Mouse (Mus musculus): ENCODE results near the gene Ttc12.
A peak's percentile ranks its signal among the peaks of the same experiment; 100 is the strongest.

Gene Ttc12

DNA sequence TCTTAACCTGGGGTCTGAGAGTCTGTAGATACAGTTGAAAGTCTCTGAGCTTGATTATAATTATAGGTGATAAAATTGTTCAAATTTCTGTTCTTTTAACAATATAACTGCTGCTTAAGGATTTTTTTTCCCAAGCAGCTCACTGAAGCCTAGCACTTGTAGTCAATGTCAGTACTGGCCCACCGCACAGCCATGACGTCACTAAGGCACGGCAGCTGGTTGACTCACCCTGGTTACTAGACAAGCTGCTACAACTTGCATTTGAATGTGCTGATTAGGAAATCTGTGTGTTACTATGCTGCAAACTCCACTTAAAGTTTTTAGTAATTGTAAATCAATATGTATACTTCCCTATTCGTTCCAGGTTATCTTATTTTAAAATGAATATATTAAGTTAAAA, 4.6 kb upstream of the Ttc12 start:
- no peak for DNase-seq (ENCODE audit: extremely low read depth, insufficient read length, low spot score)

DNA sequence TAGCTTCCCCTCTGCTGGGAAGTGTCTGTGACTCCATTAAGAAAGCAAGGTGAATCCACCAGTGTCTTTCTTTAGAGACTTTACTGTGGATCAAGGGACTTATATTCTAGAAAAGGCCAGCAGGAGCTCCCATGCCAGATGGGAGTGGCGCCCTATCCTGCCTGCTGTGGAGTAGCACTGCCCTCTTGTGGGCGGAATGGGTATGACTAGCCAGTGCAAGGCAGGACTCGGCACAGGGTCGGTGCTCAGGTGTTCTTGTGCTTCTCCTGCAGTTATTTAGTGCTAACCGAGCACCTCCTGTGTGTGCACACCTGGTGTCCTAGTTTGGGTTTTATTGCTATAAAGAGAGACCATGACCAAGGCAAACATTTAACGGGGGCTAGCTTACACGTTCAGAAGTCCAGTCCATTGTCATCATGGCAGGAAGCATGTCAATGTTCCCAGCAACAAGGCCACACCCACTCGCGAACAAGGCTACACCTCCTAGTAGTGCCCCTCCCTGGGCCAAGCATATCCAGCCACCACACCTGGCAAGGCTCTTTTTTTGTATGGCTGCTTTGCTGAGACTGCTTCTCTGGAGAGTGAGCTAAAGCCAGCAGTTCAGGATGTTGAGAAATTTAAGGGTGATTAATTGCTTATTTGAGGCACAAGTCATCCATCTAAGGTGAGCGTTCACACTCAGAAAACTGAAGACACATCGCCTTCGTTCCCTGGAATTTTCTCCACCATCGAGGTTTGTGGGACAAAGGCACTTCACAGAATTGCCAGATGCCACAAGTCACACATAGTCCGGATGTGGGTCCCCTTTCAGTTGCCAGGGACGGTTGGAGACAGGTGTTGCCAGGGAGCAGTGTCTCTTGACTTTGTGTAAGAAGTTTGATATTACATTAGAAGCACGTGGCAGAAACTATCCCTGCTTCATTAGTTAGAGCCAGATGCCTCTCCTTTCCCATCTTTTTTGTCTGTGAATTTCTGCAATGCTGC, 3.2 kb upstream of the Ttc12 start:
- peak; percentile 30 for DNase-seq (ENCODE audit: extremely low read depth, insufficient read length, low spot score)

DNA sequence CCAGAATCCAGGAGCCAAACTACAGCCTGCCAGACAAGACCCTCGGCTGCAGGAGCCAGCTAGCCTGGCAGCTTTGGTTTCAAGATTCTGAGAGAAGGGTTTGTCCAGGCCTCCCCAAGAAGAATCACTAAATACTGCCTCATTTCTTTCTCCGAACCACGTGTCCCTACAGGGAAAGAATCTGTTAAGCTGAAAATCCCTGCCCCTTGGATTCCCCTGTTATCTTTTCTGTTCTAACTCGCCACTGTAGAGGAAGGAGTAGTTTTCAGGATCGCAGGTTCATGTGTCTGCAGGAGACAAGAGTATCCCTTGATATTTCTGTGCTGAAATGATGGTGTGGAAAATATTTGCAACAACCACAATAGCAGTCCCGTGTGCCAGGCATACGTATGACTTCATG, 2.2 kb upstream of the Ttc12 start:
- no peak for DNase-seq (ENCODE audit: extremely low read depth, insufficient read length, low spot score)

DNA sequence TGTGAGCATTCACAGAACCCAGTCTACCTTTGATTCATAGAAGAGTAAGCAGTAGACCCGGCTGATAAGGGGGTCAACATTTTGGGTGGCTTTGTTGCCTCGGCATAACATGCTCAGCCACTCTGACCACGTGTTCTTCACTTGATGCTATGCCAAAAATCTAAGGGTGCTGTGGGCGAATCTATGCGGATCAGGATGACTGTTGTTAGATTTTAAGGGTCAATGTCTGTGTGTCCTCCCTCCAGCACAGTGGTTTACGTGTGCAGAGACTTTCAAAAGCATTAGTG, 1.6 kb upstream of the Ttc12 start:
- no peak for DNase-seq (ENCODE audit: extremely low read depth, insufficient read length, low spot score)

DNA sequence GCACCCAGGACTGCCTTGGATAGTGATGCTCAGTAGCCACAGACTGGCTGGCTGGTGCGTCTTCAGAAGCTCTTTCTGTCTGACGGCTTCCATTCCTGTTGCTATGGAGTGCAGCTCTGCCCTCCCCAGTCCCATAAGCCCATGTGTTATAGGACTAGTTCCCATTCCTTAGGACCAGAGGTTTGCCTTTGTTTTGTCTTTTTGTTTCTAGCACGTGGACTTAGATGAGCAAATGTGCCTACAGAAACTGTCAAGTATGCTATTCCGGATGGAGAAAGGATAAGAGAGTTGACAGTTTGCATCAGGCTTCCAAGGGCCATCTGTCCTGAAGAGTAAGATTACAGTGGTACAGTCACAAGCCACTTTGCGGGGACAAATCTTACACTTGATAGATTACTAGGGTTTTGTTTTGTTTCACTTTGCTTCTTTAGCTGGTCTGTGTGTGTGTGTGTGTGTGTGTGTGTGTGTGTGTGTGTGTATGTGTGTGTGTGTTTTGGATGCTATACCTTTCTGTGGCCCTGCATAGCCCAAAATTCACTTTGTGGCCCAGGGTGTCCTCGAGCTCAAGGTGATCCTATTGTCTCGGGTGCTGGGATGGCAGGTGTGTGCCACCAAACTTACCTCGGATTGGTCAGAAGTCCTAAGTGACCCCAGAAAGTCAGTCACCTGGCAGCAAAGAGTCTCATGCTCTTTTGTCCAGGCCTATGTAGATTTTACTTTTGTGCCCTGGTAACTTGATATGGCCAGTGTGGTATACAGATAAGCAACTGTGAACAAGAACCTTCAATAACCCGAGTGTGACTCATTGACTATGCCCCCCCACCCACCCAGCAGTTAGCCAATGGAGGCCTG, 1.0 kb upstream of the Ttc12 start:
- DNase-seq (ENCODE audit: extremely low read depth, insufficient read length, low spot score), result no peak

DNA sequence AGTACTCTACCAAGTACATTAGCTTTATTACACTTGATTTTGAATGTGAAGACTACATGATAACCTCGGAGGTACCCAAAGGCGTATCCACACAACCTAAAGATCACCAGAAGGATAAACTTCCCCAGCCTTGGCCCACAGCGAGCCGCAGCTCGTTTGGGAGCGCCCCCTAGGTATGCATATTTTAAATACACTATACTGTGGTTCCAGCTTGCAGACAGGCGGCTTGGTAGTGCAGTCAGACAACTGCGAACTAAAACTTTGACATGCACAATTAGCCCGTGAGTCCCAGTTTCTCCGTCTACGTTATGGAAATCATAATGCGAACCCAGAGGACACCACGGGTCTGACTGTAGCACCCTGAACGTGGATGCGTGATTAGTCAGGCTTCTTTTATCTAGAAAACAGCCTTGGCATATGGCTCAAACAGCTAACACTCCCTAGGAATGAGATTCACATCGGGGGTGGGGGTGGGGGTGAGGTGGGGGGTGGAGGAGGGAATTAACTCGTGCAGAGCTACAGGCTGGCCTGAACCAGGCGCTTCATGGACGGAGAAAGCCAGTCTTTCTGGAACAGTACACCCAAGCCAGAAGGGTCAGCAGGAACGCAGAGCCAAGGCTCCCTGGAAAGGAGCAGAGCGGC, 654 bp downstream of the Ttc12 start:
- DNase-seq (ENCODE audit: extremely low read depth, insufficient read length, low spot score), result no peak

DNA sequence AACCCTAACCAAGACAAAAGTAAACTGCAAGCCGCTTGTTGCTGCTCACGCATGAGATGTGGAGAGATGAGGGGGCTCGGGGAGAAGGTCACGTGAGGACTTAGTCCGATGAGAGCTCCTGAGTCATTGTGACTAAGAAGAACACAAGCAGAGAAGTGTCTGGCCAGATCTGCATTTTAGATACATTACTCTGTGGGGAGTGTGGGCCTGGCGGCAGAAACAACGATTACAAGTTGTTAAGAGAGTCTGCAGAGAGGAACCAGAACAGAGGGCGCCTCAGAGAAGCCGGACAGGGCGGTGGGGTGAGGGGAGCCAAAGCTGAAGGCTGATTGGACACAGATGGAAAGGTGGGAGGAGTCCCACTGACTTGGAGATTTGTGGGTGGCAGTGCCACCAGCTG, 2.7 kb downstream of the Ttc12 start:
- no peak for DNase-seq (ENCODE audit: extremely low read depth, insufficient read length, low spot score)

DNA sequence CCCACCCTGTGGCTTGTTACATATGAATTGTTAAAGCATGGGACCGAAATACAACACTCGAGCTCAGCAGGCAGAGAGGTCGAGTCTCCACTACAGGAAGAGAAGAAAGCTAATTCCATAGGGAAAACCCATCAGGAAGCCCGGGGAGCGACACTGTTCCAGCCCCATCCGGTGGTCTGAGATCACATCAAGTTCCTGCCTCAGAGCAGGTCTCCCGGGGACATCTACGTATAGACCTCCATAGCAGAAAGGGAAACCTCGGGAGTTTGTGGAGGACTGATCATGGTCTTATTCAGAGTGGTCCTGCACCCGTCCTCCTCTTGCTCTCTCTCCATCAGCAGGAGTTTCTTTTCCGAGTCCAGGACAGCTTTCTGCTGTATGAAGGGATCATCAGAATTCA, 13.9 kb downstream of the Ttc12 start:
- DNase-seq (ENCODE audit: extremely low read depth, insufficient read length, low spot score), result no peak

DNA sequence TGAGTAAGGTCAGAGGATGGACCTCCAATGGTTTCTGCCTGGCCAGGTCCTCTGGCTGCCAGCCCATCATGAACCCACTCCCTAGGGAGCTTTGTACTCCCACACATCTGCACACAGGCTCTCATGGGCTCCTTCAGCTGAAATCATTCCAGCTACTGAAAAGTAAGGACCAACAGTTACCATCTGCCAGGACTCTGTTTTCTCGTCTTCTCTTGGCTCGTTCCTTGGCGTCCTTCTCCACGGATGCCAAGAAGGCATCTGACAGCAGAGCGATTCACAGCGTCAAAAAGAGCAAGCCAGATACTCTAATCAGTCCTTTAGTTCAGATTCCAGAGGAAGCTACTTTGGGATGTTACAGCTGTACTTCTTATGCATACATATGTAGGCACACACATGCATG, 15.1 kb downstream of the Ttc12 start:
- DNase-seq (ENCODE audit: extremely low read depth, insufficient read length, low spot score), result no peak

DNA sequence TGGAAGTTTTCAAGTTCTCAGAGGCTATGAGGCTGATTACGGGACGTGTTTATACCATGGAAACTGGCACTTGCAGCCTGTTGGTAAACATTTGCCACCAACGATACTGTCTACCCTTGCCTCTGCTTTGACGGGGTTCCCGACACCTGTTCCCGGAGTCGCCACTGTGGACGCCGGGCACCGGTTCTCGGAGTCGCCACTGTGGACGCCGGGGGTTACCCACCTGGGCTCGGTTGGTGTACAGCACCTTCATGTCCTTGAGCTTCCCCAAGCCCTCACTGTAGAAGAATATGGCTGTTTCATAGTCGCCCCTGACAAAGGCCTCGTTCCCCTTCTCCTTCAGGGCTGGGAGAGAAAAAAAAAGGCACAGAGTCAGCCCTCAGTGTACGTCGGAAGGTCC, 16.0 kb downstream of the Ttc12 start:
- no peak for DNase-seq (ENCODE audit: extremely low read depth, insufficient read length, low spot score)

DNA sequence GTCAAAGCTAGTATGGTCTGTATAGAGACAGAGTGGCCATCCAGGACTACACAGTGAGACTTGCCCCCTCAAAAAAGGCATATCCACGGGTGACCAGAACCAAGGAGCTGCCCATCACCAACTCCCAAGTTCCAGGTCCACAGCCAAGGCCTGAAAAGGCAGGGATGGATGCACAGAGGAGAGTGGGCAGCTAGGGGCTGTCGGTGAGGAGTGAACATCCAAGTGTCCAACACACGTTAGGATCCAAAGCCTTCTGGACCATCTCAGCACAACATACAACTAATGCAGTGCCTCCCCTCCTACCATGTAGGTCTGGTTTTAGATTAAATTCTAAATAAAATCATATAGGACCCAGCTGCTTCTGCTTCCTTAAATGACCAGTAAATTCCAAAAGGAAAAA, 29.9 kb downstream of the Ttc12 start:
- no peak for DNase-seq (ENCODE audit: extremely low read depth, insufficient read length, low spot score)

DNA sequence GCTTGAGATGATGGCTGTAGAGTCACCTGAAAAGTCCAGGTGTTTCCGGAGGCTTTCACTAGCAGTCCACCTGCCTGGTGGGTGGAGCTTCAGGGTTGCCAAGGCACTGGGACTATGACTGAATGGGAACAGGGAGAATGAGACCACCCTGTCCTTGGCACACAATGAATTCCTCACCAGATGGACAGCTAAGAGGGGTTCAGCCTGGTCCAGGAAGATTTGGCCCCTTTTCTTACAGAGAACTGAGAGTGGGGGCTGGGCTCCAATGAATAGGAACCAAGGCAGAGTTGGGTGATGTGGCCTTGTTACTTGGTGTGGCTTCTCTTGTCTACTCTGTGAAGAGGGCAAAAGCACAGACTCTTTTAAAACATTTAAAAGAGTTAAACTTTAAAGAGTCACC, 33.6 kb downstream of the Ttc12 start:
- DNase-seq (ENCODE audit: extremely low read depth, insufficient read length, low spot score), result no peak

DNA sequence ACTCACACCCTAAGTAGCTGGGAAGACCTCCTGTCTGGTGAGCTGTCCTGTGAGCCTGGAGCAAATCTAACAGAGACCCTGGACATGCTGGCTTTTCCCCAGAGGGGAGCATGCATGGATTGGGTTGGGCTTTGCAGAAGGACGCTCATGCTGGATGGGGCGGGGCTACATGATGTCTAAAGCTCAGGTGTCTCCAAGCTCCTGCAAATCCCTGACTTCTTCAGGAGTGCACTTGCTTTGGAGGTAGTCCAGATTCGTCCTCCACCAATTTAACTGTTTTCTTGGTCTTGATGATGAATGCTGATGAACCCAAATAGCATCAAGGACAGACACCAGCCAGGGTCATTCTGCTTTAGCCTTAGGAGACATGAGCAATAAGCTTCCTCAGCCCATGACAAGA, 35.5 kb downstream of the Ttc12 start:
- DNase-seq (ENCODE audit: extremely low read depth, insufficient read length, low spot score), result no peak

DNA sequence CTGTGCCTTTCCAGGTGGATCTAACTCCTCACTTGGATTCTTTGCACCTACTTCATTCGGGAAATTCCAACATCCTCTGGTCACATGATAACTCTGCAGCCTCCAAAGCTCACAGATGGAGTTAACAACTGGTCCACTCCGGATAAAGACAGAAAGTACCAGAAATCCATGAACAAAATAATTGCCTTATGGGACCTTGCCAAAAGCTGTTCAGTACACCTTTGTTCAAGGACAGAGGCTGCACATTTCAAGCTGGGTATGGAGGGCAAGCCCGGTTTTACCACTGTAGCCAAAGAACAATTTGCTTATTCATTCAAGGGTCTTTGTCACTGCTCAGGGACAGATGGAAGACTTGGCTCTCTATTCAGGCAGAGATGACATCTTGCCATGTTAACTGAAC, 43.4 kb downstream of the Ttc12 start:
- DNase-seq (ENCODE audit: extremely low read depth, insufficient read length, low spot score), result no peak

DNA sequence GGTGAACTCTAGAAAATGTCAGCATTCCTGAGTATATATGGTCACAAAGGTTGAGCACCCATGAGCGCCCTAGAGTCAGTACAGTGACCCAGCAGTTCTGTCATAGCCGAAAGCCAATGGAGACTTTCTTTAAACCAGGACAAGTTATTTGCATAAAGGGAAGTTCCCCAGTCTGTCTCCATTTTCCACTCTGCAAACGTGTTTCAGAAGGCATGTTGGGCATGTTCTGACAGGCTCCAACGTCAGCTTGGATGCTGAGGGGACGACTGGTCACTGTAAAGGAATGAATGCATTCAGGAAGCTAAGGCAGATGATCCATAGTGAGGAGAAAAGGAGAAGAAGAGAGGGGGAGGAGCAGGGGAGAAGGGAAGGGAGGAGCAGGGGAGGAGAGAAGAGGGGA, 58.5 kb downstream of the Ttc12 start:
- DNase-seq (ENCODE audit: extremely low read depth, insufficient read length, low spot score), result no peak

DNA sequence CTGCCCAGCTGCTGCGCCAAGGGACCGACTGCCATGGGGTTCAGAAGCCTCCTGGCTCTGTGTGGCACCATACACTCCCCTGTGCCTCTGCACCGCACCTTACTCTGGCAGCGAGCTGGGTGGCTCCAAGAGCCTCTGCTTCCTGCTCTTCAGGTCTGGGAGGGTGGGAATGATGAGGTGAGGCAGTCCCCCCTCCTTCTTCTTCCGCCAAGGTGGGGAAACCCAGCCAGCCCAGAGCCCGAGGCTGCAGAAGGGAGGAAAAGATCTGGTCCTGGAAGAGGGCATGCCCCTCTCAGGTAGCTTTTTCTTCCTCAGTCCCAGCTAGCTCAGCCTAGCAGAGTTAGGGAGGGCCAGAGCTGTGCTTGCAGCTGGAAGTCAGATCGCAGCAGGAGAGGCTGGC, 59.1 kb downstream of the Ttc12 start, which contains the start of gene Ankk1:
Gene Ankk1, minus strand, starts transcription at position 101 of the 400 bp plus-strand sequence.
- no peak for DNase-seq (ENCODE audit: extremely low read depth, insufficient read length, low spot score)

DNA sequence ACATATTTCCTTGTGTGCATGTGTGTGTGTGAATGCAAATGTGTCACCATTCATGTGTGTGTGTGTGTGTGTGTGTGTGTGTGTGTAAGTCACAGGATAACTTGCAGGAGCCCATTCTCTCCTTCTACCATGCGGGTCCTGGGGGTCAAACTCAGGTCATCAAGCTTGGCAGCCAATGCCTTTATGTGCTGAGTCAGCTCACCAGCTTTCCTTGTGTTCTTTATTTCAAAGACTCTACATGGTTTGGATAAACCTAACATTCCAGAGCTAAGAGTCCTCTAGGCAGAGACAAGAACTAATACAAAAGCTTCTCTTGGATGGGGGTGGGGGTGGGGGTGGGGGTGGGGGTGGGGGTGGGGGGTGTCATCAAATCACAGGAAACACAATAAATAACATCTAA, 60.4 kb downstream of the Ttc12 start:
- no peak for DNase-seq (ENCODE audit: extremely low read depth, insufficient read length, low spot score)

DNA sequence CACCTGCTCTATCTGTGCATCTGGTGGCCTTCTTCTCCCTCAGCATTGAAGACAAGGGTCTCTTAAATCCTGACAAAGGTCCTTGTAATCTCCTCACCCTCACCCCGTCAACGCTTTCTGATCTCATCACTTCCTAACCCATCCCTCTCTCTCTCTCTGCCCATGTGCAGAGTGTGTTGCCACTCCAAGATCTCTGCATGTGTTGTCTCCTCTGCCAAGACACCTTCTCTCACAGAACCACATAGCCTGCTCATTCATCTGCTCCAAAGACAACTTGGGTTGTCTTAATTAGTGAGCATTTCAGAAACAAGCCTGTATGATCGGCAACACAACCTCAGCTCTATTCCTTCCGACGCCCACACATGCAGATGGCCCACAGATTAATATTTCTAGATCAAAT, 62.2 kb downstream of the Ttc12 start:
- no peak for DNase-seq (ENCODE audit: extremely low read depth, insufficient read length, low spot score)

DNA sequence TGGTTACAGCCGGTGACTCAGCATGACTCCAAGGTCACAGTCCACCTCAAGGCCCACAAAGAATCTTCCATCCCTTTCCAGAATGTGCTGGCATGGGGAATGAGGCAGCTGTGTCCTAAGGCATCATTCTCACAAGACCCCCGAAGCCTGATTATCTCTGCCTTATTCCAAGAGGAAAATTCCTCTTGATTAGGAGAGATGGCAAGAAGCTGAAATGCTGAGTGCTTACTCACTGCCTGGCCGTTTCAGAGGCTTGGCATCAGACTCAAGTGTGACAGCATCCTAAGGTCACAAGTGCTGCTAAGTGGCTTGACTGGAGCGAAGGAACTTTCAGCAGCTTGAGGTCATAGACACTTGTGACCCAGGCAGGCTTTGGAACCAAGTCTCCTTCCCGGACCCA, 75.4 kb downstream of the Ttc12 start:
- DNase-seq (ENCODE audit: extremely low read depth, insufficient read length, low spot score), result no peak

DNA sequence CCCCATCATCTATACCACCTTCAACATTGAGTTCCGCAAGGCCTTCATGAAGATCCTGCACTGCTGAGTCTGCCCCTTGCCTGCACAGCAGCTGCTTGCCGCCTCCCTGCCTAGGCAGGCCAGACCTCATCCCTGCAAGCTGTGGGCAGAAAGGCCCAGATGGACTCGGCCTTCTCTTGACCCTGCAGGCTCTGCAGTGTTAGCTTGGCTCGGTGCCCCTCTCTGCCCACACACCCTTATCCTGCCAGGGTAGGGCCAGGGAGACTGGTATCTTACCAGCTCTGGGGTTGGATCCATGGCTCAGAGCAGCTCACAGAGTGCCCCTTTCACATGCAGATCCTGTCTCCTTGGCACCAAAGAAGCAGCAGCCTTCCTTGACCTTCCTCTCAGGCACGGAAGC, 79.0 kb downstream of the Ttc12 start:
- DNase-seq (ENCODE audit: extremely low read depth, insufficient read length, low spot score), result no peak

DNA sequence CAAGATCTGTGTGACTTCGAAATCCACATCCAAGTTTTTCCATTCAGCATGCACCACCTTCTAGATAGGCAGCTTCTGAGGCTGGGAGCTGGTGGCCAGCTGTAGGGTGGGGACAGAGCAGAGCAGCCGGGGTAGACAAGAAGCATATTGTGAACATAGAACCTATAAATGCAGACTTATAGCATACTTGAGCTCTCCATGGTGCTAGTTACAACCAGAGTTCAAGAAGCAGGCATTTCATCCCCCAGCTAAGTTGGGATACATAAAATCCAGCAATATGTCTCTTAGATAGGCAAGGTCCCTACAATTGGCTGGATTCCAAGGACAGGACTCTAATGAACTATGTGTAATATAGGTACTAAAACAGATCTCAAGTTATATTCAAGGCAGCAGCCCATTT, 82.3 kb downstream of the Ttc12 start:
- no peak for DNase-seq (ENCODE audit: extremely low read depth, insufficient read length, low spot score)
